Mouse (Mus musculus) hematopoietic stem cell, adult 5-6 weeks (primary cell): Measurements from ENCODE around the gene Nr2c2ap. TPM values are rescaled to one million over a fixed set of nuclear protein-coding genes. Genes with fewer than 3 reads are reported as not detected.

Experiments used
- ATAC-seq, 2 experiments: fragments of 125-278 bp in 1 of 2; replicated peaks in 1 of 2; 2 replicates each; pipeline ENCODE4 v1.8.0; 2016 to 2017; ENCODE audit warnings: inconsistent platforms in 2 of 2, mild to moderate bottlenecking in 2 of 2, moderate number of reproducible peaks in 2 of 2, low read depth in 1 of 2, moderate TSS enrichment in 1 of 2; ENCODE audit not compliant: low FRiP score in 2 of 2, poor library complexity in 2 of 2, severe bottlenecking in 2 of 2, insufficient read depth in 1 of 2, low TSS enrichment in 1 of 2
- total RNA-seq: library from RNA; stranded (forward); fragments of 172-1452, 232-1000 nt; gene quantifications from 2 replicates; pipeline ENCODE4 v1.2.3, GENCODE M21; 2017

The Nr2c2ap gene
- total RNA-seq, 1 experiment from 2014 or later: 13.9 TPM

- no peak; a peak in 1 of 4 replicates for ATAC-seq
Observed at GRCm38 (mm10) chr8:70179082-70179481, 47.9 kb downstream of the Nr2c2ap start.

- no peak for ATAC-seq
Observed at GRCm38 (mm10) chr8:70181212-70181902, 50.2 kb downstream of the Nr2c2ap start.

GRCm38 (mm10) chr8:70181903-70182252 is 50.7 kb downstream of the Nr2c2ap start:
- no peak for ATAC-seq

GRCm38 (mm10) chr8:70183194-70183593 is 52.1 kb downstream of the Nr2c2ap start:
- no peak for ATAC-seq

Other genes starting within 250 kb of the Nr2c2ap start
- 0.25 TPM in 1 of 2 replicates, not detected in the other for gene Cilp2, start 243.6 kb upstream of the Nr2c2ap start, total RNA-seq
- gene Tssk6, start 229.1 kb upstream of the Nr2c2ap start, total RNA-seq: 2.2 TPM in 1 of 2 replicates, not detected in the other
- 90.0 and 103 TPM in 2 replicates for gene Ndufa13, start 228.8 kb upstream of the Nr2c2ap start, total RNA-seq
- gene Yjefn3, start 228.6 kb upstream of the Nr2c2ap start, total RNA-seq: not detected in 2 replicates
- 37.5 and 63.5 TPM in 2 replicates for gene Gatad2a, start 134.9 kb upstream of the Nr2c2ap start, total RNA-seq
- 35.5 and 45.4 TPM in 2 replicates for gene Mau2, start 88.6 kb upstream of the Nr2c2ap start, total RNA-seq
- 28.4 and 37.7 TPM in 2 replicates for gene Sugp1, start 88.5 kb upstream of the Nr2c2ap start, total RNA-seq
- gene Tm6sf2, start 58.4 kb upstream of the Nr2c2ap start, total RNA-seq: 0.63 TPM in 1 of 2 replicates, not detected in the other
- 0.31 TPM in 1 of 2 replicates, not detected in the other for gene Hapln4, start 47.9 kb upstream of the Nr2c2ap start, total RNA-seq
- not detected in 2 replicates for gene Ncan, start 10.5 kb upstream of the Nr2c2ap start, total RNA-seq
- gene Rfxank, start 7.8 kb downstream of the Nr2c2ap start, total RNA-seq: 6.8 and 22.8 TPM in 2 replicates
- 39.0 and 43.0 TPM in 2 replicates for gene Borcs8, start 8.2 kb downstream of the Nr2c2ap start, total RNA-seq
- 0.25 TPM in 1 of 2 replicates, not detected in the other for gene Mef2b, start 8.4 kb downstream of the Nr2c2ap start, total RNA-seq
- 10.8 and 17.1 TPM in 2 replicates for gene Tmem161a, start 41.0 kb downstream of the Nr2c2ap start, total RNA-seq
- gene Slc25a42, start 81.0 kb downstream of the Nr2c2ap start, total RNA-seq: 1.9 and 4.2 TPM in 2 replicates
- gene Sugp2, start 102.9 kb downstream of the Nr2c2ap start, total RNA-seq: 52.8 and 62.7 TPM in 2 replicates
- 3.4 and 4.3 TPM in 2 replicates for gene Armc6, start 103.1 kb downstream of the Nr2c2ap start, total RNA-seq
- 21.1 and 38.2 TPM in 2 replicates for gene Homer3, start 151.5 kb downstream of the Nr2c2ap start, total RNA-seq
- 96.3 and 103 TPM in 2 replicates for gene Ddx49, start 171.2 kb downstream of the Nr2c2ap start, total RNA-seq
- gene Cope, start 171.2 kb downstream of the Nr2c2ap start, total RNA-seq: 63.0 and 75.0 TPM in 2 replicates
- 1.2 TPM in 1 of 2 replicates, not detected in the other for gene Cers1, start 184.4 kb downstream of the Nr2c2ap start, total RNA-seq
- not detected in 2 replicates for gene Gdf1, start 198.5 kb downstream of the Nr2c2ap start, total RNA-seq
- gene Upf1, start 221.9 kb downstream of the Nr2c2ap start, total RNA-seq: 27.1 and 34.1 TPM in 2 replicates
- 0.44 and 4.1 TPM in 2 replicates for gene Comp, start 242.2 kb downstream of the Nr2c2ap start, total RNA-seq